Mouse (Mus musculus) intestine, embryonic 15.5 days (tissue): ENCODE measurements around the gene Tbc1d10c. TPM values are rescaled to one million over a fixed set of nuclear protein-coding genes. Genes with fewer than 3 reads are reported as not detected.
A peak's percentile ranks its signal among the peaks of the same experiment; 100 is the strongest.

Experiments
- ATAC-seq: fragments of 200-750 bp; cut with Nextera tagmentation; 2 replicates; pipeline ENCODE4 v1.8.0; 2017; ENCODE audit warnings: moderate TSS enrichment, moderate library complexity
- H3K27ac ChIP-seq: fragments of 300-500 bp; sonication (generic); 2 replicates; pipeline ENCODE4 v1.5.1; 2015; ENCODE audit warnings: mild to moderate bottlenecking, inconsistent platforms
- H3K27me3 ChIP-seq: fragments of 300-500 bp; sonication (generic); replicated peaks from 2 replicates; pipeline ENCODE4 v1.6.1; 2015; ENCODE audit warnings: inconsistent platforms
- H3K36me3 ChIP-seq: fragments of 300-500 bp; sonication (generic); 2 replicates; pipeline ENCODE4 v1.6.1; 2015; ENCODE audit warnings: inconsistent platforms
- H3K4me1 ChIP-seq: fragments of 300-500 bp; sonication (generic); replicated peaks from 2 replicates; pipeline ENCODE4 v1.6.1; 2015; ENCODE audit warnings: inconsistent platforms
- H3K4me2 ChIP-seq: fragments of 300-500 bp; sonication (generic); replicated peaks from 2 replicates; pipeline ENCODE4 v1.6.1; 2015; ENCODE audit warnings: mild to moderate bottlenecking, inconsistent platforms
- H3K4me3 ChIP-seq: fragments of 300-500 bp; sonication (generic); replicated peaks from 2 replicates; pipeline ENCODE4 v1.5.1; 2015; ENCODE audit warnings: inconsistent platforms
- H3K9ac ChIP-seq: fragments of 300-500 bp; sonication (generic); 2 replicates; pipeline ENCODE4 v1.6.1; 2015; ENCODE audit warnings: inconsistent platforms
- H3K9me3 ChIP-seq: fragments of 300-500 bp; sonication (generic); 2 replicates; pipeline ENCODE4 v1.6.1; 2016; ENCODE audit warnings: inconsistent platforms
- WGBS: fragments of 180-500 bp; shearing (Covaris S2); methylation state at CpG from one replicate; pipeline ENCODE4 v1.1.7; 2015; 5-methylcytosine and 5-hydroxymethylcytosine counted together
- polyA plus RNA-seq: library from polyadenylated mRNA; unstranded; fragments of >200 nt; fragmentation: Nextera tagmentation; extraction: Ambion mirVana; gene quantifications from 2 replicates; pipeline ENCODE4 v1.2.1, GENCODE M21; 2015

Tbc1d10c gene
- polyA plus RNA-seq, 1 experiment from 2014 or later, result 3.5 TPM

- Histone ChIP-seq H3K4me2 (no peak overlapping the region), H3K27me3 (no peaks in the 10 kb centered on the region), H3K4me3 (no peak overlapping the region), H3K9ac (no peak overlapping the region), H3K36me3 (no peaks in the 10 kb centered on the region), H3K27ac (no peak overlapping the region), H3K9me3 (no peaks in the 10 kb centered on the region), H3K4me1 (peaks cover 12% of the 10 kb centered on the region)
- no peak; the same call in 1 of the 2 replicates for ATAC-seq
- WGBS, result 47% methylated on average over 15 of the region's 15 CpGs
Observed at GRCm38 (mm10) chr19:4184976-4185975, 5.8 kb downstream of the Tbc1d10c start.

GRCm38 (mm10) chr19:4183689-4184088, 7.4 kb downstream of the Tbc1d10c start:
- ATAC-seq, result no peak
- Histone ChIP-seq H3K9ac (no peak overlapping the region), H3K27me3 (no peaks in the 10 kb centered on the region), H3K4me2 (no peak overlapping the region), H3K4me1 (peaks cover 12% of the 10 kb centered on the region), H3K9me3 (no peaks in the 10 kb centered on the region), H3K27ac (no peak overlapping the region), H3K4me3 (no peak overlapping the region), H3K36me3 (no peaks in the 10 kb centered on the region)
- 81% methylated on average over 2 of the region's 2 CpGs for WGBS

- no peak overlapping the region for H3K9ac ChIP-seq
- H3K36me3 ChIP-seq, result no peaks in the 10 kb centered on the region
- no peak overlapping the region for H3K27ac ChIP-seq
- peak; percentile 44 for ATAC-seq
- peaks cover 12% of the 10 kb centered on the region for H3K4me1 ChIP-seq
- no peak overlapping the region for H3K4me3 ChIP-seq
- no peak overlapping the region for H3K4me2 ChIP-seq
- H3K9me3 ChIP-seq, result no peaks in the 10 kb centered on the region
- no peaks in the 10 kb centered on the region for H3K27me3 ChIP-seq
- WGBS, result 33% methylated on average over 3 of the region's 3 CpGs
Observed at GRCm38 (mm10) chr19:4181892-4182291, 9.2 kb downstream of the Tbc1d10c start.

GRCm38 (mm10) chr19:4180411-4180810, 10.7 kb downstream of the Tbc1d10c start:
- no peak overlapping the region for H3K27ac ChIP-seq
- WGBS, result 86% methylated on average over 7 of the region's 7 CpGs
- no peaks in the 10 kb centered on the region for H3K36me3 ChIP-seq
- H3K4me2 ChIP-seq, result no peak overlapping the region
- H3K27me3 ChIP-seq, result no peaks in the 10 kb centered on the region
- no peak overlapping the region for H3K9ac ChIP-seq
- H3K4me1 ChIP-seq, result peaks cover 18% of the 10 kb centered on the region
- no peak overlapping the region for H3K4me3 ChIP-seq
- no peaks in the 10 kb centered on the region for H3K9me3 ChIP-seq
- no peak for ATAC-seq

- peak; percentile 87 for ATAC-seq
- Histone ChIP-seq H3K27ac (no peak within 1 kb of the TSS), H3K36me3 (no peaks in the 10 kb centered on the region), H3K27me3 (no peaks in the 10 kb centered on the region), H3K4me2 (peak within 1 kb of the TSS; percentile 54), H3K9me3 (no peaks in the 10 kb centered on the region), H3K4me1 (peaks cover 17% of the 10 kb centered on the region), H3K4me3 (0 out of 2 replicates have a peak within 1 kb of the TSS, but pooled peaks have one; percentile 3), H3K9ac (peak within 1 kb of the TSS; percentile 14)
- WGBS, result 4% methylated on average over 11 of the region's 11 CpGs
Observed at GRCm38 (mm10) chr19:4175368-4175947, 15.6 kb downstream of the Tbc1d10c start, which contains the start of gene Carns1. Carns1 (minus strand) TSS chr19:4175479.

GRCm38 (mm10) chr19:4172925-4173324, 18.2 kb downstream of the Tbc1d10c start:
- Histone ChIP-seq H3K9ac (peak overlapping the region; percentile 40; the same call in 1 of the 2 replicates), H3K4me3 (no peak overlapping the region), H3K4me1 (peaks cover 25% of the 10 kb centered on the region), H3K36me3 (no peaks in the 10 kb centered on the region), H3K4me2 (no peak overlapping the region), H3K9me3 (no peaks in the 10 kb centered on the region), H3K27me3 (no peaks in the 10 kb centered on the region), H3K27ac (no peak overlapping the region)
- no peak for ATAC-seq
- WGBS, result 58% methylated on average over 11 of the region's 11 CpGs

- H3K4me1 ChIP-seq, result peaks cover 25% of the 10 kb centered on the region
- 67% methylated on average over 13 of the region's 13 CpGs for WGBS
- H3K9ac ChIP-seq, result no peak overlapping the region
- no peaks in the 10 kb centered on the region for H3K9me3 ChIP-seq
- no peak overlapping the region for H3K27ac ChIP-seq
- H3K4me3 ChIP-seq, result no peak overlapping the region
- no peak for ATAC-seq
- H3K36me3 ChIP-seq, result no peaks in the 10 kb centered on the region
- no peak overlapping the region for H3K4me2 ChIP-seq
- no peaks in the 10 kb centered on the region for H3K27me3 ChIP-seq
Observed at GRCm38 (mm10) chr19:4171393-4172290, 19.4 kb downstream of the Tbc1d10c start.

GRCm38 (mm10) chr19:4170723-4171392, 20.2 kb downstream of the Tbc1d10c start:
- ATAC-seq, result no peak
- Histone ChIP-seq H3K4me2 (no peak overlapping the region), H3K36me3 (no peaks in the 10 kb centered on the region), H3K4me3 (no peak overlapping the region), H3K9me3 (no peaks in the 10 kb centered on the region), H3K27ac (no peak overlapping the region), H3K4me1 (peaks cover 23% of the 10 kb centered on the region), H3K27me3 (no peaks in the 10 kb centered on the region), H3K9ac (no peak overlapping the region)
- 93% methylated on average over 10 of the region's 10 CpGs for WGBS

- peak; percentile 63 for ATAC-seq
- Histone ChIP-seq H3K36me3 (no peaks in the 10 kb centered on the region), H3K27ac (peak overlapping the region; percentile 85), H3K4me3 (peak overlapping the region; percentile 46), H3K27me3 (no peaks in the 10 kb centered on the region), H3K4me2 (peak overlapping the region; percentile 91), H3K9me3 (no peaks in the 10 kb centered on the region), H3K4me1 (peaks cover 12% of the 10 kb centered on the region), H3K9ac (peak overlapping the region; percentile 69)
- 9% methylated on average over 27 of the region's 27 CpGs for WGBS
Observed at GRCm38 (mm10) chr19:4169810-4170209, 21.3 kb downstream of the Tbc1d10c start.

- H3K27me3 ChIP-seq, result no peaks in the 10 kb centered on the region
- peaks cover 12% of the 10 kb centered on the region for H3K4me1 ChIP-seq
- H3K36me3 ChIP-seq, result no peaks in the 10 kb centered on the region
- H3K9me3 ChIP-seq, result no peaks in the 10 kb centered on the region
- peak overlapping the region; percentile 91 for H3K4me2 ChIP-seq
- H3K9ac ChIP-seq, result peak overlapping the region; percentile 69
- H3K27ac ChIP-seq, result peak overlapping the region; percentile 85
- ATAC-seq, result peak; percentile 97
- peak overlapping the region; percentile 46 for H3K4me3 ChIP-seq
- under 1% methylated on average over 43 of the region's 43 CpGs for WGBS
Observed at GRCm38 (mm10) chr19:4169378-4169784, 21.7 kb downstream of the Tbc1d10c start.

GRCm38 (mm10) chr19:4166678-4167476, 24.2 kb downstream of the Tbc1d10c start:
- H3K4me1 ChIP-seq, result peaks cover 22% of the 10 kb centered on the region
- H3K9me3 ChIP-seq, result no peaks in the 10 kb centered on the region
- H3K9ac ChIP-seq, result no peak overlapping the region
- H3K4me2 ChIP-seq, result no peak overlapping the region
- no peaks in the 10 kb centered on the region for H3K36me3 ChIP-seq
- 72% methylated on average over 9 of the region's 9 CpGs for WGBS
- H3K27me3 ChIP-seq, result no peaks in the 10 kb centered on the region
- H3K27ac ChIP-seq, result no peak overlapping the region
- H3K4me3 ChIP-seq, result no peak overlapping the region
- ATAC-seq, result no peak
